Mouse (Mus musculus) heart, embryonic 14.5 days (tissue): ENCODE data around the gene Med26. TPM values are rescaled to one million over a fixed set of nuclear protein-coding genes. Genes with fewer than 3 reads are reported as not detected.

Experiments used
- ATAC-seq: fragments of 200-750 bp; cut with Nextera tagmentation; 2 replicates; pipeline ENCODE4 v1.8.0; 2017; ENCODE audit warnings: low read depth, moderate TSS enrichment; ENCODE audit not compliant: insufficient number of reproducible peaks, insufficient read depth, low FRiP score
- H3K27ac ChIP-seq, 2 experiments: fragments of 200-500 bp in 1 of 2; fragments of 300-500 bp in 1 of 2; sonication (generic) in 1 of 2; replicated peaks in 1 of 2; 2 replicates each; pipeline ENCODE4 v1.5.1; 2012 to 2014; ENCODE audit warnings: low read depth in 2 of 2, low read length in 2 of 2, control low read depth in 1 of 2, mild to moderate bottlenecking in 1 of 2, mixed read lengths in 1 of 2; ENCODE audit not compliant: control insufficient read depth in 1 of 2, insufficient read depth in 1 of 2
- H3K27me3 ChIP-seq: fragments of 300-500 bp; sonication (generic); 2 replicates; pipeline ENCODE4 v1.6.1; 2014; ENCODE audit warnings: mild to moderate bottlenecking, low read length, control low read depth; ENCODE audit not compliant: control insufficient read depth, insufficient read depth
- H3K36me3 ChIP-seq: fragments of 300-500 bp; sonication (generic); 2 replicates; pipeline ENCODE4 v1.6.1; 2014; ENCODE audit warnings: mild to moderate bottlenecking, control low read depth, low read length, mixed read lengths; ENCODE audit not compliant: control insufficient read depth, insufficient read depth
- H3K4me1 ChIP-seq, 2 experiments: fragments of 200-500 bp in 1 of 2; fragments of 300-500 bp in 1 of 2; sonication (generic) in 1 of 2; 2 replicates each; pipeline ENCODE4 v1.6.1; 2012 to 2014; ENCODE audit warnings: low read length in 2 of 2, control low read depth in 1 of 2, mixed read lengths in 1 of 2; ENCODE audit not compliant: control insufficient read depth in 2 of 2, insufficient read depth in 2 of 2
- H3K4me2 ChIP-seq: fragments of 300-500 bp; sonication (generic); 2 replicates; pipeline ENCODE4 v1.6.1; 2014; ENCODE audit warnings: mild to moderate bottlenecking, low read length
- H3K4me3 ChIP-seq, 2 experiments: fragments of 200-500 bp in 1 of 2; fragments of 300-500 bp in 1 of 2; sonication (generic) in 1 of 2; 2 replicates each; pipeline ENCODE4 v1.5.1; 2012 to 2014; ENCODE audit warnings: low read length in 2 of 2, mild to moderate bottlenecking in 2 of 2, control low read depth in 1 of 2, low read depth in 1 of 2, moderate library complexity in 1 of 2; ENCODE audit not compliant: control insufficient read depth in 1 of 2, insufficient read depth in 1 of 2
- H3K9ac ChIP-seq: fragments of 300-500 bp; sonication (generic); 2 replicates; pipeline ENCODE4 v1.6.1; 2014; ENCODE audit warnings: mild to moderate bottlenecking, low read length
- H3K9me3 ChIP-seq: fragments of 300-500 bp; sonication (generic); 2 replicates; pipeline ENCODE4 v1.6.1; 2016; ENCODE audit warnings: low read length, control low read depth; ENCODE audit not compliant: control insufficient read depth
- WGBS: fragments of 180-500 bp; shearing (Covaris S2); extraction: QIAGEN DNeasy Blood & Tissue Kit; methylation state at CpG from one replicate; pipeline ENCODE4 v1.1.7; 2014; 5-methylcytosine and 5-hydroxymethylcytosine counted together
- polyA plus RNA-seq: library from polyadenylated mRNA; unstranded; fragments of >200 nt; fragmentation: Nextera tagmentation; extraction: Ambion mirVana; gene quantifications from 2 replicates; pipeline ENCODE4 v1.2.1, GENCODE M21; 2014

Med26 gene
- polyA plus RNA-seq, 1 experiment from 2014 or later: 7.8 TPM

GRCm38 (mm10) chr8:72485456-72486199 lies 62.4 kb downstream of the Med26 start:
- ATAC-seq: no peak
- Histone ChIP-seq H3K36me3 (peaks cover 70% of the 10 kb centered on the region), H3K9ac (no peak overlapping the region), H3K4me1 (no peaks in the 10 kb centered on the region), H3K4me3 (no peak overlapping the region), H3K27me3 (no peaks in the 10 kb centered on the region), H3K4me2 (no peak overlapping the region), H3K9me3 (no peaks in the 10 kb centered on the region), H3K27ac (no peak overlapping the region)
- whole genome bisulfite sequencing: 75% methylated on average over 6 of the region's 6 CpGs

- no peaks in the 10 kb centered on the region for H3K27me3 ChIP-seq
- peaks cover 4 to 19% of the 10 kb centered on the region in 2 experiments; a peak in 3 of 4 replicates for H3K4me1 ChIP-seq
- peak within 1 kb of the TSS; percentile 87 to 95 for H3K4me3 ChIP-seq
- H3K36me3 ChIP-seq: peaks cover 37% of the 10 kb centered on the region
- H3K4me2 ChIP-seq: peak within 1 kb of the TSS; percentile 99
- peak within 1 kb of the TSS; percentile 89 for H3K9ac ChIP-seq
- H3K27ac ChIP-seq: peak within 1 kb of the TSS; percentile 85 to 87
- ATAC-seq: peak; percentile 94
- under 1% methylated on average over 75 of the region's 80 CpGs for WGBS
- H3K9me3 ChIP-seq: no peaks in the 10 kb centered on the region
Measured at GRCm38 (mm10) chr8:72474826-72475546, 73.1 kb downstream of the Med26 start, which contains the start of gene Cherp. Gene Cherp, minus strand, starts transcription at chr8:72475226.

DNA sequence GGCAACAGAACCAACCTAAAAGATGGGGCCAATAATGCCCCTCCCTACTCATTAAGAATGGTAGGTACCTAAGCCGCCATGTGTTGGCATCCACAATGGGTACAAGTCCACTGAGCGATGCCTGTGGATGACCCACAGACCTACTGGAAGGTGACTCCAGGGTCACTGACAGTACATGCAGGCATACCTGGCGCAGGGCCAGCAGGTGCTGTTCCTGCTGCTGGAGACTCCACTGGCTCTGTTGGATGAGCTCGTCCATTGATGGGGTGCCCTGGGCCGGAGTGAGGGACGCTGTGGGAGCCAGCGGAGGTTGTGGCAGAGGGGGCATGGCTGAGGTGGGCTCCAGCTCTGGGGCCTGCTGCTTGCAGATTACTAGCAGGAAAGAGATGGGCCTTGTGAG lies 77.4 kb downstream of the Med26 start:
- H3K9me3 ChIP-seq: no peaks in the 10 kb centered on the region
- H3K27ac ChIP-seq: no peak overlapping the region
- ATAC-seq: no peak
- peaks cover 0 to 12% of the 10 kb centered on the region in 2 experiments; a peak in 2 of 4 replicates for H3K4me1 ChIP-seq
- H3K36me3 ChIP-seq: peaks cover 80% of the 10 kb centered on the region
- H3K4me3 ChIP-seq: no peak overlapping the region
- no peak overlapping the region for H3K4me2 ChIP-seq
- no peaks in the 10 kb centered on the region for H3K27me3 ChIP-seq
- 87% methylated on average over 7 of the region's 7 CpGs for WGBS
- H3K9ac ChIP-seq: no peak overlapping the region

- Histone ChIP-seq H3K9me3 (no peaks in the 10 kb centered on the region), H3K9ac (no peak overlapping the region), H3K4me2 (no peak overlapping the region), H3K27ac (no peak overlapping the region), H3K4me3 (no peak overlapping the region), H3K36me3 (peaks cover 87% of the 10 kb centered on the region), H3K4me1 (peaks cover 0 to 11% of the 10 kb centered on the region in 2 experiments; a peak in 2 of 4 replicates), H3K27me3 (no peaks in the 10 kb centered on the region)
- ATAC-seq: no peak
- 91% methylated on average over 8 of the region's 8 CpGs for WGBS
Measured at GRCm38 (mm10) chr8:72469984-72470383, 78.1 kb downstream of the Med26 start.

GRCm38 (mm10) chr8:72469243-72469642 lies 78.8 kb downstream of the Med26 start:
- no peak overlapping the region for H3K27ac ChIP-seq
- no peak for ATAC-seq
- H3K4me1 ChIP-seq: peaks cover 0 to 9% of the 10 kb centered on the region in 2 experiments; a peak in 2 of 4 replicates
- no peak overlapping the region for H3K9ac ChIP-seq
- no peak overlapping the region for H3K4me2 ChIP-seq
- no peak overlapping the region for H3K4me3 ChIP-seq
- 86% methylated on average over 2 of the region's 2 CpGs for WGBS
- peaks cover 94% of the 10 kb centered on the region for H3K36me3 ChIP-seq
- H3K27me3 ChIP-seq: no peaks in the 10 kb centered on the region
- no peaks in the 10 kb centered on the region for H3K9me3 ChIP-seq

- 97% methylated on average over 10 of the region's 10 CpGs for WGBS
- H3K27me3 ChIP-seq: no peaks in the 10 kb centered on the region
- no peak overlapping the region for H3K4me3 ChIP-seq
- no peak for ATAC-seq
- no peak overlapping the region for H3K4me2 ChIP-seq
- H3K4me1 ChIP-seq: no peaks in the 10 kb centered on the region
- H3K9me3 ChIP-seq: no peaks in the 10 kb centered on the region
- H3K9ac ChIP-seq: no peak overlapping the region
- no peak overlapping the region for H3K27ac ChIP-seq
- peaks cover 100% of the 10 kb centered on the region for H3K36me3 ChIP-seq
Measured at GRCm38 (mm10) chr8:72464211-72464610, 83.9 kb downstream of the Med26 start.

DNA sequence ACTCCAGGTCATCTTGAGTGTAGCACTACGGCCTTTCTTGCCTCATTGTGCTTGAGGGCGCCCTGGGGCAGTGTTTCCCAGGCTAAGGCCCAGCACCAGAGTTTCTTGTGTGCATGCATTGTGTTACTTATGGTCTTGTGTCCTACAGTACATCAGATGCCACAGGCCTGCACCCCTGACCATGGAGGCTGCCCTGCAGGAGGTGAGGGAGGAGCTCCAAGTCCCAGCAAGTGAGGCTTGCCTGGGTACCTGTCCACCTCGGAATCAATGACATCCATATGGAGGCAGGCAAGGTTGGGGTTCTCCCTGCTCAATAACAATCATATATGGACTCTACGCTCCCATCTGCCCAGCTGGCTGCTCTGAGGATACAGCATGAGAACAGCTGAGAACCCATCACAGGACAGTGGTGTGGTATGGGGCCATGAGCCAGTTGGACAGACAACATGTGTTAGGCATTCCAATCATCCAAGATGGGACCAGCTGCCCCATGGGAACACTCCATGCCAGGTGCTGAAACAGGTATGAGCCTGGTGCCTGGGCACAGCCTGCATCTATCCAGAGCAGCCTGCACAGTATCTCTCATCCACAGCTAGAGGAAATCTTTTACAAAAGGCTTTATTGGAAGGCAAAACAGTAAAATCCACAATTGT lies 88.1 kb downstream of the Med26 start:
- no peak overlapping the region for H3K27ac ChIP-seq
- no peaks in the 10 kb centered on the region for H3K27me3 ChIP-seq
- no peak overlapping the region for H3K4me2 ChIP-seq
- no peaks in the 10 kb centered on the region for H3K9me3 ChIP-seq
- no peak overlapping the region for H3K4me3 ChIP-seq
- 86% methylated on average over 4 of the region's 4 CpGs for WGBS
- no peak for ATAC-seq
- peaks cover 84% of the 10 kb centered on the region for H3K36me3 ChIP-seq
- H3K9ac ChIP-seq: no peak overlapping the region
- H3K4me1 ChIP-seq: no peaks in the 10 kb centered on the region; a peak in 1 of 4 replicates
